Mouse (Mus musculus) megakaryocyte, embryonic 14.5 days (primary cell): ENCODE measurements around the gene Baiap2l1.

Experiments
- FLI1 ChIP-seq: IDR thresholded peaks from 2 replicates; pipeline ENCODE4 v1.6.1; 2012; ENCODE audit warnings: low read length, inconsistent platforms, mixed read lengths
- GATA1 ChIP-seq: IDR thresholded peaks from 3 replicates; pipeline ENCODE4 v1.6.1; 2012; ENCODE audit warnings: mixed read lengths, low read length, inconsistent platforms, borderline replicate concordance

DNA sequence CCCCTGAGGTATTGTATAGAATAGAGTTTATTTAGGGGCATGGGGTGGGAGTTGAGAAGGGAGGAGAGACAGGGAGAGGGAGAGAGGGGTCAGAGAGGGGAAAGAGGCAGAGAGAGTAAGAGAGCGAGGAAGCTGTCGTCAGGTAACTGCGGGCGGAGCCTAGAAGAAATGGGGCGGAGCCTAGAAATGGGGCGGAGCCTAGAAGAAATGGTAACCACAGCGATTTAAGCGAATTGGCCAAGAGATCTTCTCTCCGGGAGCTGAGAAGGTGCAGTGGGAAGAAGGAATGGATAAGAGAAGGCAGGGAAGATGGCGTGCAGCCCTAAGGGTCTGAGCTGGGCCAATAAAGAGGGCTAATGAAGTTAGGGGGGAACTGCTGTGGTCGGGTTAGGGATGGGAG lies 131.7 kb downstream of the Baiap2l1 start:
- no peak for TF ChIP-seq GATA1
- TF ChIP-seq FLI1 = no peak
